Mouse (Mus musculus): ENCODE measurements around the gene Adam26b. TPM values are rescaled to one million over a fixed set of nuclear protein-coding genes. Genes with fewer than 3 reads are reported as not detected.
"Not testable (repeated sequence)": the region's sequence is repeated elsewhere in the genome, so short reads cannot be mapped to it uniquely, and the experiment has no call there.

Gene Adam26b
- polyA plus RNA-seq (2014; fragmentation: Nextera tagmentation; extraction: Ambion mirVana): not detected in 2 replicates

DNA sequence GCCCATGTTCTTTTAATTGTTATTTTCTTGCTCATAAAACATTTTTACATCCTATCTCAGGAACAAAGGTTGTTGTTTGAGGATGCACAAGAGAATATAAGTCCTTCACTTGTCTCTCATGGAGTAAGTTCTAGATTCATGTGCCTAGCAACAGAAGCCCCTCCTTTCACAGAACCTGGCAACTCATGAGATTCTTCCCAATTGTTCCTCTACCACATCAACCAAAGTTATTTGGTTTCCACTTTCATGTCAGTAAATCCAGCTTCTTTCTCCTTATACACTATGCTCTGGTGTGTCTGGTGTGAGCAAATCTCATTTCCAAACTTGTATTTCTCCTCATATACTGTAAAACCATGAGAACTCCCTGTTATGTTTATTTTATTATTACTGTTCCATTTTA, at the start of gene Adam26b:
Gene Adam26b, minus strand, starts transcription at position 101 of the 400 bp plus-strand sequence.
- H3K4me1 ChIP-seq (replicated peaks; ENCODE audit: control insufficient read depth, insufficient read depth, low read length); H3K27me3 ChIP-seq (replicated peaks; ENCODE audit: control insufficient read depth, insufficient read depth, low read length); DNase-seq (ENCODE audit: low spot score); H3K9ac ChIP-seq (ENCODE audit: low read depth, low read length); H3K9me3 ChIP-seq (ENCODE audit: control insufficient read depth, low read length); H3K36me3 ChIP-seq (ENCODE audit: control insufficient read depth, insufficient read depth, low read length); ATAC-seq (replicated peaks; ENCODE audit: low FRiP score); H3K27ac ChIP-seq (ENCODE audit: low read depth, low read length); H3K4me2 ChIP-seq; H3K4me3 ChIP-seq (ENCODE audit: low read depth, low read length): not testable (repeated sequence)

DNA sequence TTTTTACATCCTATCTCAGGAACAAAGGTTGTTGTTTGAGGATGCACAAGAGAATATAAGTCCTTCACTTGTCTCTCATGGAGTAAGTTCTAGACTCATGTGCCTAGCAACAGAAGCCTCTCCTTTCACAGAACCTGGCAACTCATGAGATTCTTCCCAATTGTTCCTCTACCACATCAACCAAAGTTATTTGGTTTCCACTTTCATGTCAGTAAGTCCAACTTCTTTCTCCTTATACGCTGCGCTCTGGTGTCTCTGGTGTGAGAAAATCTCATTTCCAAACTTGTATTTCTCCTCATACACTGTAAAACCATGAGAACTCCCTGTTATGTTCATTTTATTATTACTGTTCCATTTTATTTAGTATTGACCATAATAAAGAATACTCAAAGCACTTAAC, 48.7 kb upstream of the Adam26b start, which contains the start of gene Adam26a:
Gene Adam26a, minus strand, starts transcription at position 101 of the 400 bp plus-strand sequence.
- H3K4me2 ChIP-seq; H3K36me3 ChIP-seq (ENCODE audit: control insufficient read depth, insufficient read depth, low read length); H3K4me3 ChIP-seq (ENCODE audit: low read depth, low read length); H3K4me1 ChIP-seq (replicated peaks; ENCODE audit: control insufficient read depth, insufficient read depth, low read length); ATAC-seq (replicated peaks; ENCODE audit: low FRiP score); H3K9ac ChIP-seq (ENCODE audit: low read depth, low read length); H3K27ac ChIP-seq (ENCODE audit: low read depth, low read length); H3K9me3 ChIP-seq (ENCODE audit: control insufficient read depth, low read length); H3K27me3 ChIP-seq (replicated peaks; ENCODE audit: control insufficient read depth, insufficient read depth, low read length); DNase-seq (ENCODE audit: low spot score): not testable (repeated sequence)
- 89% methylated on average over 2 of the region's 2 CpGs for WGBS

Other genes starting within 250 kb of the Adam26b start
- not detected in 2 replicates for gene Zfp42, start 221.1 kb downstream of the Adam26b start, polyA plus RNA-seq (2014; fragmentation: Nextera tagmentation; extraction: Ambion mirVana)
- not detected in 2 replicates for gene Adam26a, start 48.6 kb upstream of the Adam26b start, polyA plus RNA-seq (2014; fragmentation: Nextera tagmentation; extraction: Ambion mirVana)
- not detected in 2 replicates for gene Gm5346, start 99.2 kb upstream of the Adam26b start, polyA plus RNA-seq (2014; fragmentation: Nextera tagmentation; extraction: Ambion mirVana)
- gene Adam34, start 181.9 kb upstream of the Adam26b start, polyA plus RNA-seq (2014; fragmentation: Nextera tagmentation; extraction: Ambion mirVana): not detected in 2 replicates